Mouse (Mus musculus) ES-E14 (cell line): ENCODE measurements around the gene Fmo3. TPM values are rescaled to one million over a fixed set of nuclear protein-coding genes. Genes with fewer than 3 reads are reported as not detected.

ENCODE experiments used
- DNase-seq: peaks from one replicate; pipeline ENCODE4 v3.0.0-alpha.2; 2013; ENCODE audit warnings: low read depth, low spot score
- H3K27ac ChIP-seq: 2 replicates; pipeline ENCODE4 v1.5.1; 2012; ENCODE audit warnings: low read depth, mild to moderate bottlenecking, low read length, moderate library complexity, mixed read lengths; ENCODE audit not compliant: poor library complexity, insufficient read depth, severe bottlenecking
- H3K36me3 ChIP-seq: 2 replicates; pipeline ENCODE4 v1.6.1; 2012; ENCODE audit warnings: mild to moderate bottlenecking, low read length, moderate library complexity, mixed read lengths; ENCODE audit not compliant: control insufficient read depth, poor library complexity, insufficient read depth, severe bottlenecking
- H3K4me1 ChIP-seq, 2 experiments: fragments of 150-350 bp in 1 of 2; sonication (generic) in 1 of 2; 2 replicates each; pipeline ENCODE4 v1.6.1; 2012; ENCODE audit warnings: low read length in 2 of 2, mild to moderate bottlenecking in 1 of 2, mixed read lengths in 1 of 2; ENCODE audit not compliant: control insufficient read depth in 2 of 2, insufficient read depth in 2 of 2, poor library complexity in 1 of 2
- H3K4me3 ChIP-seq, 2 experiments: fragments of 150-350 bp in 1 of 2; sonication (generic) in 1 of 2; 2 replicates each; pipeline ENCODE4 v1.5.1; 2012; ENCODE audit warnings: low read length in 2 of 2, low read depth in 1 of 2, mild to moderate bottlenecking in 1 of 2, mixed read lengths in 1 of 2; ENCODE audit not compliant: insufficient read depth in 1 of 2, poor library complexity in 1 of 2, severe bottlenecking in 1 of 2
- H3K9ac ChIP-seq: 2 replicates; pipeline ENCODE4 v1.6.1; 2012; ENCODE audit warnings: low read depth, mild to moderate bottlenecking, low read length, mixed read lengths; ENCODE audit not compliant: poor library complexity, insufficient read depth, severe bottlenecking
- H3K9me3 ChIP-seq: fragments of 150-350 bp; sonication (generic); 2 replicates; pipeline ENCODE4 v1.6.1; 2012; ENCODE audit warnings: low read depth, mild to moderate bottlenecking, low read length; ENCODE audit not compliant: control insufficient read depth, insufficient read depth
- CHD2 ChIP-seq: IDR thresholded peaks from 2 replicates; pipeline ENCODE4 v1.6.1; 2014; ENCODE audit warnings: mild to moderate bottlenecking, low read depth, low read length, inconsistent platforms
- HCFC1 ChIP-seq: IDR thresholded peaks from 2 replicates; pipeline ENCODE4 v1.6.1; 2012; ENCODE audit warnings: low read length, inconsistent platforms, borderline replicate concordance; ENCODE audit not compliant: insufficient read depth
- MAFK ChIP-seq: IDR thresholded peaks from 2 replicates; pipeline ENCODE4 v1.6.1; 2014; ENCODE audit warnings: mild to moderate bottlenecking, low read depth, low read length, inconsistent platforms; ENCODE audit not compliant: insufficient read depth
- ZC3H11A ChIP-seq: IDR thresholded peaks from 2 replicates; pipeline ENCODE4 v1.6.1; 2012; ENCODE audit warnings: low read depth, mild to moderate bottlenecking, inconsistent platforms, low read length, borderline replicate concordance
- ZNF384 ChIP-seq: IDR thresholded peaks from 2 replicates; pipeline ENCODE4 v1.6.1; 2012; ENCODE audit warnings: low read depth, low read length, inconsistent platforms
- in situ Hi-C, 2 experiments: fragments of 600-800 bp; cut with MboI; formaldehyde crosslinking; loops; one replicate each; pipeline ENCODE4 v1.15.1; 2025; ENCODE audit warnings: low sequenced_read_pairs in 2 of 2, inconsistent platforms in 1 of 2; ENCODE audit not compliant: unreplicated experiment in 2 of 2
- total RNA-seq: library from RNA; depleted of rRNA; stranded (reverse); fragments of 300-350 nt; gene quantifications from 2 replicates; pipeline ENCODE4 v1.2.3, GENCODE M21; 2012; rRNA removed

Gene Fmo3
- not detected in 2 replicates for total RNA-seq

DNA sequence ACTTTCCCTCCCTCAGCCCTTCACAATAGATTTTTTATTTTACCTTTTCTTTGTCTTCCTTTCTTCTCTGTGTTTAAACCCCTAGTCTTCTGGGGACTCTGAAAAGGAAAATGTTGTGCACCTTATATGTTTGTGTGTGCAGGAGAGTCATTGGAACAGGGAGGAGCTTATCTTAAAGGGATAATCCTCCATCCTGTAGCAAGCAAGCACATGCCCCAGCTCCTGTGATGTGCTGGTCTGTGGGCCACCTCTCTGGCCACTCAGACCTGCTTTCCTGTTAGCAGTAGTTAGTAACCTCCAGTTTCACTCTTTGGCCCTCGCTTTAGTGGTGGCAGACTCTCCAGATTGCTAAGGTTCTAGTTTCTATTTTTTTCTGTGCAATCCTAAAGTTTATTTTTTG, at the start of gene Fmo3:
Gene Fmo3, minus strand, starts transcription at position 101 of the 400 bp plus-strand sequence.
- Histone ChIP-seq H3K4me1 (no peaks in the 10 kb centered on the region), H3K4me3 (no peak within 1 kb of the TSS), H3K9me3 (no peaks in the 10 kb centered on the region), H3K27ac (no peak within 1 kb of the TSS), H3K36me3 (no peaks in the 10 kb centered on the region), H3K9ac (no peak within 1 kb of the TSS)
- no peak for DNase-seq
- no peak for TF ChIP-seq MAFK
- TF ChIP-seq CHD2, result no peak
- no peak for TF ChIP-seq HCFC1
- no peak for TF ChIP-seq ZNF384
- TF ChIP-seq ZC3H11A, result no peak
- in situ Hi-C loops, result no loop called here

DNA sequence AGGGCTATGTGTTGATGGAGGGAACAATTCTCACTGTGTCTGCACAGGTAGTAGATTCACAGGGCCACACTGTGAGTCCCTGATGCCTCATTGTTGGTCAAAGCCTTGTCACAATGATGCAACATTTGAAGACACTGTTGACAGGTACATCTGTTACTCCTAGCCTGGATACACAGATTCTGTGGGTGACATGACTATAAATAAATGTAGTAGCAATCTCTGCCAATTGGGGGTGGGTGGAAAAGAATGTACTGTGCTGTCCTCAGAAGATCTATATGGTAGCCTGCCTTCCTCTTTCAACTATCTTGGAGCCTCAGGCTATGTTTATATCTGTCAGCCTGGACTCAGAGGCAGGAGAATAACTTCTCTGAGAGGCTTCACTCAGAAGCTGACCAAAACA, 38.7 kb upstream of the Fmo3 start:
- Histone ChIP-seq H3K4me1 (no peaks in the 10 kb centered on the region), H3K4me3 (no peak overlapping the region), H3K36me3 (no peaks in the 10 kb centered on the region), H3K9me3 (no peaks in the 10 kb centered on the region), H3K9ac (no peak overlapping the region), H3K27ac (no peak overlapping the region)
- in situ Hi-C loops, result no loop called here
- DNase-seq, result no peak
- no peak for TF ChIP-seq MAFK
- no peak for TF ChIP-seq HCFC1
- no peak for TF ChIP-seq ZNF384
- no peak for TF ChIP-seq ZC3H11A
- TF ChIP-seq CHD2, result no peak

GRCm38 (mm10) chr1:163009220-163009619, 24.9 kb upstream of the Fmo3 start:
- TF ChIP-seq ZC3H11A, result no peak
- TF ChIP-seq CHD2, result no peak
- no peak for TF ChIP-seq ZNF384
- TF ChIP-seq MAFK, result no peak
- TF ChIP-seq HCFC1, result no peak
- no peak for DNase-seq
- Histone ChIP-seq H3K4me1 (no peaks in the 10 kb centered on the region), H3K4me3 (no peak overlapping the region), H3K36me3 (no peaks in the 10 kb centered on the region), H3K9me3 (no peaks in the 10 kb centered on the region), H3K9ac (no peak overlapping the region), H3K27ac (no peak overlapping the region)
- in situ Hi-C loops, result no loop called here

GRCm38 (mm10) chr1:163003496-163003895, 19.2 kb upstream of the Fmo3 start:
- no peaks in the 10 kb centered on the region for H3K9me3 ChIP-seq
- H3K27ac ChIP-seq, result no peak overlapping the region
- H3K9ac ChIP-seq, result no peak overlapping the region
- H3K36me3 ChIP-seq, result no peaks in the 10 kb centered on the region
- TF ChIP-seq ZC3H11A, result no peak
- no peak overlapping the region for H3K4me3 ChIP-seq
- no peaks in the 10 kb centered on the region for H3K4me1 ChIP-seq
- no peak for DNase-seq
- in situ Hi-C loops, result no loop called here

DNA sequence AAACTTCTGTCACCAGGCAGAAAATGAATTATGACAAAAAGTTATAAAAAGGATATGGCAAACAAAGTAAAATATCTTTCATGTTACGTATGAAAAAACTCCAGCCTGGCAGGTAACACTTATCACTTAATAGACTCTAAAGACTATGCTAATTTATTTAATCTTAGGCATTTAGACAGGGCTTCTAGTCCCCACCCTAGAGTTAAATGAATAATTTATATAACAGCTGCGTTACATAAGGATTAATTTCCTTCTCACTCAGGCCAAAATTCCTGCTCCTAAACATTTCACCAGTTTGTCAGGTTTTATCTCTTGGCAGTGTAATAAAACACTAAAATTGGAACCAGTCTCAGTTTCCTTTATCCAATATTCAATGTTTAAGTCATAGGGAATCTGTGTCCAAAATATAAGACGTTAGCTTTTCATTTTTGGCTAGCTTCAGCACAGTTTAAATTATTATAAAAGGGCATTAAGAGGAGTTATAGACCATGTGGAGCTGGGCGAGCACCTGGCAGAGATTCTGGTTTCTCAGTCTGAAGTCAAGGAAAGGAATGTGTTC, 17.0 kb upstream of the Fmo3 start:
- Histone ChIP-seq H3K27ac (no peak overlapping the region), H3K4me1 (no peaks in the 10 kb centered on the region), H3K9ac (no peak overlapping the region), H3K36me3 (no peaks in the 10 kb centered on the region), H3K9me3 (no peaks in the 10 kb centered on the region), H3K4me3 (no peak overlapping the region)
- no peak for DNase-seq
- TF ChIP-seq MAFK (no peak), ZNF384 (no peak), ZC3H11A (no peak), HCFC1 (no peak), CHD2 (no peak)
- in situ Hi-C loops, result no loop called here
